Mouse (Mus musculus) kidney, adult 2 months (tissue): ENCODE measurements at regions not wholly inside any gene's neighbourhood (a gene's known extent, or its start where the extent isn't known, plus 50 kb on each side); places are given as distances from the start of the nearest gene placed in this dataset.

Experiments
- CTCF ChIP-seq: fragments of 200-500 bp; conservative IDR thresholded peaks from 2 replicates; pipeline ENCODE4 v1.5.1; 2011; ENCODE audit warnings: low read depth, mild to moderate bottlenecking, control low read depth, low read length, moderate library complexity, mixed read lengths; ENCODE audit not compliant: insufficient read depth, insufficient read length
- POLR2A ChIP-seq: fragments of 200-500 bp; IDR thresholded peaks from one replicate; pipeline ENCODE4 v1.6.1; 2011; ENCODE audit warnings: low read depth, low read length, control low read depth

- no peak for TF ChIP-seq POLR2A
- TF ChIP-seq CTCF = no peak
Measured at GRCm38 (mm10) chr9:72169231-72169630, 57.6 kb upstream of the Tcf12 start.
